Mouse (Mus musculus): Measurements from ENCODE around the gene Uvrag.
A peak's percentile ranks its signal among the peaks of the same experiment; 100 is the strongest.

DNA sequence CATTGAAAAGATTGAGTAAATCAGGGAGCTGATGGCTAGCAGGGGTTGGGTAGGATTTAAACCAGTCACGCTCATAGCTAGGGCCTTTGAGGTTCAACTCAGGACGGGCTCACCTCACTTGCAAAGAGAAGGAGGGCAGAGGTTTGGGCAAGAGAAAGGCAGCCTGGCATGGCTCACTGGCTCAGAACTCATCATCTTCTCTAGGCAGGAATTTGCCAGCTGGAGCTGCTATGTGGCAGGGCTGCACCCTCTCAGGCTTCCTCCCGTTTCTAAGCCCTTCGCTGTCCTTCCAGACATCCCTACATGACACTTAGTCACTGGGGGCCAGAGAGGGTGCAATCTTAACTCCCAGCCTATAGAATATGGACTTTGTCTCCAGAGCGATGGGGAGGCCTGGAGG lies 46.5 kb upstream of the Uvrag start:
- TF ChIP-seq CTCF (IDR thresholded peaks at IDR 0.05) = no peak
- 0 out of 2 replicates have a peak, but pooled peaks have one; percentile 58 for TF ChIP-seq EP300 (IDR thresholded peaks at IDR 0.05; ENCODE audit: insufficient read depth, low read depth, low read length)

All from heart, adult 2 months (tissue).